Comparison of ENCODE assay signal across 11 mouse cellular contexts in the genomic region with DNA sequence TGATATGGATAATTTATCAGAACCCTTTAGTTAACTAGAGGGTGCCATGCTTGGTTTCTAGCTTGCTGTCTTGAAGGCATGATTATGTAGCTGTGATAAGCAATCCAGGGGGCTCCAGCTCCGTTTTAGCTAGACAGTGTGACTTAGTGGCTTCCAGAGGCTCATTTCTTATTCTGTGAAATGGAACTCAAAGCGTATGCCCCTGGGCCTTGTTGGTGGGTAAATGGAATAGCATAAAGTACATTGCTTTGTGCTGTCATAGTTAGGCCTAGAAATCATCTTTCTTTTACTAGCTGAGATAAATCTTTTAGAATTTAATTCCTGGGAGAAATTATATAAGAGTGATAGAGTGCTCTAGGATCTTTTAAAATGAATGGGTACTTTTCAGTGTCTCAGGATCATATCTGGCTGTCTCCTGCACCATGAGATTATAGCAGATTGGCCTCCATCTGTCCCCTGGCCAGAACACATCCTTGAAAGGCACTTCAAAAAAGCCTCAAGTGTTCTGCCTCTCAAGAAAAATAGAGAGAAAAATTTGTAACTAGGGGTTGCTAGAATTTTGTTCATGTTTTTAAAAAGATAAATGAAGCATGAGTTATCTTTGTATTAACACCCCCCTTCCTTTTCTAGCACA.
"Had no signal": no experiment of that assay in that cellular context is flagged by ENCODE, and none has a peak within 500 bp of the region (broad histone marks: within the 10 kb centered on the region; RNA-seq: fewer than 3 reads in every experiment).

No protein-coding gene starts in this region.

- H3K27ac ChIP-seq: kidney, embryonic 15.5 days; limb, embryonic 13.5 days; liver, embryonic 14.5 days; midbrain, embryonic 15.5 days; neural tube, embryonic 12.5 days; stomach, postnatal 0 days had no signal

- H3K27me3 ChIP-seq: kidney, embryonic 15.5 days; limb, embryonic 13.5 days; midbrain, embryonic 15.5 days; neural tube, embryonic 12.5 days had no signal

- H3K4me2 ChIP-seq: kidney, embryonic 15.5 days; limb, embryonic 13.5 days; midbrain, embryonic 15.5 days; neural tube, embryonic 12.5 days had no signal

- H3K4me1 ChIP-seq: limb, embryonic 13.5 days; midbrain, embryonic 15.5 days had no signal

- DNase-seq: kidney, adult 2 months; kidney, postnatal 14 days; left cerebral cortex, postnatal 4 days; lung, adult 18-20 months; thymus, postnatal 4 days had no signal

- H3K9ac ChIP-seq: kidney, embryonic 15.5 days; limb, embryonic 13.5 days; liver, embryonic 14.5 days; midbrain, embryonic 15.5 days; neural tube, embryonic 12.5 days had no signal

- ATAC-seq: midbrain, embryonic 15.5 days had no signal

- H3K36me3 ChIP-seq: kidney, embryonic 15.5 days; limb, embryonic 13.5 days; midbrain, embryonic 15.5 days; neural tube, embryonic 12.5 days had no signal

- H3K4me3 ChIP-seq: kidney, embryonic 15.5 days; limb, embryonic 13.5 days; midbrain, embryonic 15.5 days; neural tube, embryonic 12.5 days had no signal

- H3K9me3 ChIP-seq: kidney, embryonic 15.5 days; limb, embryonic 13.5 days; midbrain, embryonic 15.5 days; neural tube, embryonic 12.5 days had no signal
